Mouse (Mus musculus) CH12.LX (cell line): ENCODE measurements around the gene Gna15.

Experiments
- TBP ChIP-seq: conservative IDR thresholded peaks from 2 replicates; pipeline ENCODE4 v1.6.1; 2011; ENCODE audit warnings: low read depth, low read length, improper control_type of control experiment
- ZNF384 ChIP-seq: IDR thresholded peaks from 2 replicates; pipeline ENCODE4 v1.6.1; 2012; ENCODE audit warnings: low read depth, low read length, improper control_type of control experiment, inconsistent platforms

DNA sequence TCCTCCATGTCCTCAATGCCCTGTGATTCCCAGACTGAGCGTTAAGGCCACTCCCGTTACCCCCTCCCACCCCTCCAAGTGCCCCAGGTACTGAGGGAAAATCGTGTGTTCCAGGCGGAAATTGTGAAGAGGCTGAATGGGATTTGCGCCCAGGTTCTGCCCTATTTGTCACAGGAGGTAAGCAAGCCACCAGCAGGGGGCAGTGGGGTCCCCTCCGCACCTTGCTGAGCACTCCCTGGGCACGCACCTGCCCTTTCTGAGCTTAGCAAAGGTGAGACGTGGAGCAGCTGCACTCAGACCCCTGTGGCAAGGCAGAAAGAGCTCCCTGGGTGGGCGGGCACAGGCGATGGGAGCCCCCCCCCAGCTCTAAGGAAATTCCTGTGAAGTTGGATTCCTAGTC lies 40.7 kb upstream of the Gna15 start:
- no peak for TF ChIP-seq TBP
- TF ChIP-seq ZNF384, result no peak
